Mouse (Mus musculus): ENCODE measurements around the gene Gpkow. TPM values are rescaled to one million over a fixed set of nuclear protein-coding genes. Genes with fewer than 3 reads are reported as not detected.
A peak's percentile ranks its signal among the peaks of the same experiment; 100 is the strongest.

Gpkow gene
- polyA plus RNA-seq, 2 experiments = 7.0 to 12.6 TPM

GRCm38 (mm10) chrX:7658785-7659589, 37.9 kb upstream of the Gpkow start:
- Histone ChIP-seq H3K4me2 (ENCODE audit: low read depth) (peak overlapping the region; percentile 58; the same call in 1 of the 2 replicates), H3K4me3 (ENCODE audit: insufficient read depth in 1 of 2, low read depth in 2 of 2, low read length in 2 of 2) (no peak overlapping the region), H3K9me3 (ENCODE audit: control insufficient read depth, low read length) (no peaks in the 10 kb centered on the region), H3K9ac (replicated peaks) (no peak overlapping the region), H3K36me3 (replicated peaks; ENCODE audit: control insufficient read depth, insufficient read depth, low read depth) (no peaks in the 10 kb centered on the region), H3K27me3 (ENCODE audit: control insufficient read depth, insufficient read depth, low read length) (no peaks in the 10 kb centered on the region; the same call in 1 of the 2 replicates), H3K4me1 (replicated peaks; ENCODE audit: control insufficient read depth in 2 of 2, insufficient read depth in 2 of 2, low read length in 1 of 2) (no peaks in the 10 kb centered on the region; a peak in 1 of 4 replicates), H3K27ac (no peak overlapping the region)
- WGBS (ENCODE audit: insufficient replicate concordance) = 58% methylated on average over 11 of the region's 11 CpGs
- no peak for TF ChIP-seq CTCF (IDR thresholded peaks at IDR 0.05; ENCODE audit: low read depth)
- DNase-seq (ENCODE audit: low read depth in 3 of 3, low spot score in 3 of 3) = no peak
- 0 out of 2 replicates have a peak, but pooled peaks have one; percentile 13 for ATAC-seq (ENCODE audit: insufficient read depth)

DNA sequence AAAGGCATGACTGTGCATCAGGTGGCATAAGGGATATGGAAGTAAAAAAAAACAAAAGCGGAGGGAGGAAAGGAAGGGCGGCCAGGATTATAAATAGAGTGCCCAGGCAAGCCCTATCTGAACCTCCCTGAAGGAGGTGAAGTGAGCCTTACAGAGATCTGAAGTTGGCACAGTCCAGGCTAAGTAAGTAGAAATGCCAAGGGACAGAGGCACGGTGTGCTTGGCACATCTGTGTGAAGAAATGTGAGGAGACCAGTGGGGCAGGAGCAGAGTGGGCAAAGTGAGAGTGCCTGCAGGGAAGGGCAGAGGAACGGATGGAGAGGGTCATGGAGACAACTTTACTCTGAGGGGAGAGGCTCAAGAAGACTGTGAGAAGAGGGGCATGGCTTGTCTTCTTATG, 35.8 kb upstream of the Gpkow start:
- 63% methylated on average over 4 of the region's 4 CpGs for WGBS (ENCODE audit: insufficient replicate concordance)

GRCm38 (mm10) chrX:7662936-7663335, 34.0 kb upstream of the Gpkow start:
- no peak overlapping the region for H3K27ac ChIP-seq
- H3K9me3 ChIP-seq (ENCODE audit: control insufficient read depth, low read length) = no peaks in the 10 kb centered on the region
- DNase-seq (ENCODE audit: low read depth in 3 of 3, low spot score in 3 of 3) (no peak), ATAC-seq (ENCODE audit: insufficient read depth) (no peak)
- H3K36me3 ChIP-seq (replicated peaks; ENCODE audit: control insufficient read depth, insufficient read depth, low read depth) = no peaks in the 10 kb centered on the region
- H3K9ac ChIP-seq (replicated peaks) = no peak overlapping the region
- H3K4me1 ChIP-seq (replicated peaks; ENCODE audit: control insufficient read depth in 2 of 2, insufficient read depth in 2 of 2, low read length in 1 of 2) = no peaks in the 10 kb centered on the region
- no peak overlapping the region for H3K4me2 ChIP-seq (ENCODE audit: low read depth)
- 46% methylated on average over 3 of the region's 3 CpGs for WGBS (ENCODE audit: insufficient replicate concordance)
- TF ChIP-seq EP300 (IDR thresholded peaks at IDR 0.05; ENCODE audit: low read depth) (no peak), CTCF (IDR thresholded peaks at IDR 0.05; ENCODE audit: low read depth) (no peak)
- H3K4me3 ChIP-seq (ENCODE audit: insufficient read depth in 1 of 2, low read depth in 2 of 2, low read length in 2 of 2) = no peak overlapping the region
- no peaks in the 10 kb centered on the region for H3K27me3 ChIP-seq (ENCODE audit: control insufficient read depth, insufficient read depth, low read length)

More for the DNA sequence above, 35.8 kb upstream of the Gpkow start:
- Histone ChIP-seq H3K9me3 (ENCODE audit: control insufficient read depth, low read length) (no peaks in the 10 kb centered on the region), H3K36me3 (replicated peaks; ENCODE audit: control insufficient read depth, insufficient read depth, low read depth) (no peaks in the 10 kb centered on the region), H3K9ac (replicated peaks) (no peak overlapping the region), H3K4me2 (ENCODE audit: low read depth) (no peak overlapping the region), H3K4me3 (ENCODE audit: insufficient read depth in 1 of 2, low read depth in 2 of 2, low read length in 2 of 2) (no peak overlapping the region), H3K27me3 (ENCODE audit: control insufficient read depth, insufficient read depth, low read length) (no peaks in the 10 kb centered on the region; the same call in 1 of the 2 replicates), H3K4me1 (replicated peaks; ENCODE audit: control insufficient read depth in 2 of 2, insufficient read depth in 2 of 2, low read length in 1 of 2) (no peaks in the 10 kb centered on the region; a peak in 1 of 4 replicates), H3K27ac (no peak overlapping the region)
- TF ChIP-seq EP300 (IDR thresholded peaks at IDR 0.05; ENCODE audit: low read depth) = no peak
- no peak for TF ChIP-seq CTCF (IDR thresholded peaks at IDR 0.05; ENCODE audit: low read depth)
- ATAC-seq (ENCODE audit: insufficient read depth) (no peak), DNase-seq (ENCODE audit: low read depth in 3 of 3, low spot score in 3 of 3) (no peak)

- Histone ChIP-seq H3K9me3 (ENCODE audit: control insufficient read depth, low read length) (no peaks in the 10 kb centered on the region), H3K27me3 (ENCODE audit: control insufficient read depth, insufficient read depth, low read length) (no peaks in the 10 kb centered on the region), H3K4me1 (replicated peaks; ENCODE audit: control insufficient read depth in 2 of 2, insufficient read depth in 2 of 2, low read length in 1 of 2) (no peaks in the 10 kb centered on the region), H3K27ac (no peak overlapping the region), H3K9ac (replicated peaks) (no peak overlapping the region), H3K4me2 (ENCODE audit: low read depth) (no peak overlapping the region), H3K36me3 (replicated peaks; ENCODE audit: control insufficient read depth, insufficient read depth, low read depth) (no peaks in the 10 kb centered on the region), H3K4me3 (ENCODE audit: insufficient read depth in 1 of 2, low read depth in 2 of 2, low read length in 2 of 2) (no peak overlapping the region)
- no peak for ATAC-seq (ENCODE audit: insufficient read depth)
- 75% methylated on average over 11 of the region's 11 CpGs for WGBS (ENCODE audit: insufficient replicate concordance)
- no peak for TF ChIP-seq CTCF (IDR thresholded peaks at IDR 0.05; ENCODE audit: low read depth)
- no peak for TF ChIP-seq EP300 (IDR thresholded peaks at IDR 0.05; ENCODE audit: low read depth)
- DNase-seq (ENCODE audit: low read depth in 3 of 3, low spot score in 3 of 3) = no peak
Observed at GRCm38 (mm10) chrX:7664791-7665190, 32.1 kb upstream of the Gpkow start.

DNA sequence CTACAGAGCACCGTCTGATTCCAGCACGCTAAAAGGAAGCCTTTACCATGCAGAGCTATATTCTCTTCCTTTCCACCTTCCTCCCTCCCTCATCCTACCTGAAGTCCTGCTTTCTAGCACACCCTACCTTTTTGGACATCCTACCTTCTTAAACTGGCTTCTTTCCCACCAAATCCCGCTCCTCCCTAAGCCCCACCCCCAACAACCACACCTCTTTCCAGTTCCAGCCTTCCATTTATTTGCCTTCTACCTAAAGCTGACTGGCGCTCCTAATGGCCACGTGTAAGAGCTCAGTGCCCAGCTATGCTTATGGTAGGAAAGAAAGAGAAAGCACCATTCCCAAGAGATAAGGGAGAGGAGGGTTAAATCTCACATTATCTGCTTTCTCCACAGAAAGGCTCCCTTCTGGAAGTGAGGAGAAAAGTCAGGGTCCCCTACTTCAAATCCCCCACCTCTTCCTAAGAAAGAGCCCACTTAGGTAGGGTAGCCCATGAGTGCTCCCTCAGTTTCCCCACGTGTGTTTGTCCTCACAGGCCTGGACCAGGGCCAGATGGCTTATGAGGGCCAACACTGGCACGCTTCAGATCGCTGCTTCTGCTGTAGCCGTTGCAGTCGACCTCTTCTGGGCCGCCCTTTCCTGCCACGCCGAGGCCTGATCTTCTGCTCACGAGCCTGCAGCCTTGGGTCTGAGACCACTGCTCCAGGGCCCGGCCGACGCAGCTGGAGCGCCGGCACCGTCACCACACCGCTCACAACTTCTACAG, 31.0 kb upstream of the Gpkow start:
- DNase-seq (ENCODE audit: low read depth in 3 of 3, low spot score in 3 of 3) (no peak), ATAC-seq (ENCODE audit: insufficient read depth) (no peak)
- Histone ChIP-seq H3K4me2 (ENCODE audit: low read depth) (no peak overlapping the region), H3K27ac (no peak overlapping the region), H3K9ac (replicated peaks) (no peak overlapping the region), H3K4me3 (ENCODE audit: insufficient read depth in 1 of 2, low read depth in 2 of 2, low read length in 2 of 2) (no peak overlapping the region), H3K36me3 (replicated peaks; ENCODE audit: control insufficient read depth, insufficient read depth, low read depth) (no peaks in the 10 kb centered on the region), H3K27me3 (ENCODE audit: control insufficient read depth, insufficient read depth, low read length) (no peaks in the 10 kb centered on the region), H3K9me3 (ENCODE audit: control insufficient read depth, low read length) (no peaks in the 10 kb centered on the region), H3K4me1 (replicated peaks; ENCODE audit: control insufficient read depth in 2 of 2, insufficient read depth in 2 of 2, low read length in 1 of 2) (peaks cover 0 to 7% of the 10 kb centered on the region in 2 experiments; a peak in 2 of 4 replicates)
- TF ChIP-seq EP300 (IDR thresholded peaks at IDR 0.05; ENCODE audit: low read depth) (no peak), CTCF (IDR thresholded peaks at IDR 0.05; ENCODE audit: low read depth) (no peak)
- WGBS (ENCODE audit: insufficient replicate concordance) = 64% methylated on average over 21 of the region's 21 CpGs

Measured in liver, embryonic 14.5 days (tissue).